Mouse (Mus musculus): ENCODE measurements at regions not wholly inside any gene's neighbourhood (a gene's known extent, or its start where the extent isn't known, plus 50 kb on each side); places are given as distances from the start of the nearest gene placed in this dataset.

DNA sequence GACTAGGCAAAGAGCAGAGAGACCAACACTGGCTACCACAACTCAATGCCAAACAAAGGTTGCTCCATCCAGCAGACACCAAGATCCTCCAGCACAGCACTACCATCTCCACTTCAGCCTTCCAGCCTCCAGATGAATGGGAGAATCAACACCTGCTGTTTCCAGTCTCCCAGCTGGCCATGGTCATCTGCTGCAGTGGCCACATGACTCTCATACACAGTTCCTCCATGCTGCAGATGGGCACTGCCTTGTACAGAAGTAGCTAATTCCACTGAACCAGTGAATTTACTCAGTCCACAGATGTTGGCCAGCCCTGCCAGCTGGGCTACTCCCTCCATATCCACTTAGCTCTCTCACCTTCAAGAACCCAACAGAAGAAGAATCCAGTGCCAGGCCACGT is 63.0 kb upstream of the Vstm5 start:
- no peak overlapping the region for H3K27ac ChIP-seq (replicated peaks; ENCODE audit: low read depth, low read length)
- no peak for DNase-seq (ENCODE audit: low spot score)
- no peak overlapping the region for H3K9ac ChIP-seq (replicated peaks; ENCODE audit: low read length)
- no peaks in the 10 kb centered on the region for H3K9me3 ChIP-seq (replicated peaks; ENCODE audit: control insufficient read depth, low read length)
- H3K27me3 ChIP-seq (ENCODE audit: control insufficient read depth, insufficient read depth, low read length) = no peaks in the 10 kb centered on the region
- 83% methylated on average over 1 of the region's 1 CpGs for WGBS
- no peaks in the 10 kb centered on the region for H3K36me3 ChIP-seq (replicated peaks; ENCODE audit: control insufficient read depth, insufficient read depth, low read depth, low read length)
- no peak overlapping the region for H3K4me2 ChIP-seq (ENCODE audit: low read depth, low read length)
- ATAC-seq (replicated peaks; ENCODE audit: insufficient number of reproducible peaks, low FRiP score, low TSS enrichment, low read depth) = no peak
- H3K4me3 ChIP-seq (ENCODE audit: low read depth, low read length) = no peak overlapping the region
- no peaks in the 10 kb centered on the region for H3K4me1 ChIP-seq (ENCODE audit: control insufficient read depth, insufficient read depth, low read length)

DNA sequence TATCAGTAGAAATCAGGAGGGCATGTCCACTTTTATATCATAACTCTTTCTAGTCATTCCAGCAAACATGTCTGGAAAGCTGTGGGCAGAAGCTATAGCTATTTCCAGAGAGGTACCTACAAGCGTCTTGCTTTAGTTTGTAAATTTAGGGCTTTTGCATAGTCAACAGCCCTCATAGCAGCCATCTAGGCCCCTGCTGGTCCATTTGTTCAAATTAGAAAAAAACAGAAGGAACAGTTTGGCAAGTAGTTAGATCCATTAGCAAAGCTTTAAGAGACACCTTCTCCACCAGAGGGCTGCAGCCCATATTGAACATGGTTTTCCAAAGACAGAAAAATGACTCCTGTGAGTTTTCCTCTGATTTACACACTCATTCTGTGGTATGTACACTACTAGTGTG is 63.4 kb upstream of the Vstm5 start:
- no peak overlapping the region for H3K4me2 ChIP-seq (ENCODE audit: low read depth, low read length)
- H3K9ac ChIP-seq (replicated peaks; ENCODE audit: low read length) = no peak overlapping the region
- no peaks in the 10 kb centered on the region for H3K9me3 ChIP-seq (replicated peaks; ENCODE audit: control insufficient read depth, low read length)
- 85% methylated on average over 1 of the region's 1 CpGs for WGBS
- no peaks in the 10 kb centered on the region for H3K36me3 ChIP-seq (replicated peaks; ENCODE audit: control insufficient read depth, insufficient read depth, low read depth, low read length)
- no peak overlapping the region for H3K4me3 ChIP-seq (ENCODE audit: low read depth, low read length)
- ATAC-seq (replicated peaks; ENCODE audit: insufficient number of reproducible peaks, low FRiP score, low TSS enrichment, low read depth) = no peak
- H3K27me3 ChIP-seq (ENCODE audit: control insufficient read depth, insufficient read depth, low read length) = no peaks in the 10 kb centered on the region
- DNase-seq (ENCODE audit: low spot score) = no peak
- H3K4me1 ChIP-seq (ENCODE audit: control insufficient read depth, insufficient read depth, low read length) = no peaks in the 10 kb centered on the region
- H3K27ac ChIP-seq (replicated peaks; ENCODE audit: low read depth, low read length) = no peak overlapping the region

DNA sequence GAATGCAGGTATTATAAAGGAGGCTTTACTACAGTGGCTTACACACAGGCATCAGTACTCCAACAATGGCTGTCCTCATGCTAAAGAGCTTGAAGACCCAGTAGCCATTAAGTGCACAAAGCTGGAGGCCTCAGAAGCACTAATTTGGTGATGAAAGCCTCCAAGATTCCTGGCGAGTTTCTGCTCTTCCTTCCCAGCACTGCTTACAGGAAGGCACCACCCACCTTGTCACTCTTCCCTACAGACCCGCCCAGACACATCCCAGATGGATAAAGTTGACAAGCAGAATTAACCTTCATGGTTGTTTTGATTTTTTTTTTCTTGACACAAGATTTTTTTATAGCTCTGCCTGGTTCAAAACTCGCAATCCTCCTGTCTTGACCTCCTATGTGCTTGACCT is 59.0 kb upstream of the Hephl1 start:
- Histone ChIP-seq H3K27me3 (ENCODE audit: control insufficient read depth, insufficient read depth, low read length) (no peaks in the 10 kb centered on the region), H3K4me1 (ENCODE audit: control insufficient read depth, insufficient read depth, low read length) (no peaks in the 10 kb centered on the region), H3K9ac (replicated peaks; ENCODE audit: low read length) (no peak overlapping the region), H3K9me3 (replicated peaks; ENCODE audit: control insufficient read depth, low read length) (no peaks in the 10 kb centered on the region), H3K27ac (replicated peaks; ENCODE audit: low read depth, low read length) (no peak overlapping the region), H3K36me3 (replicated peaks; ENCODE audit: control insufficient read depth, insufficient read depth, low read depth, low read length) (no peaks in the 10 kb centered on the region), H3K4me2 (ENCODE audit: low read depth, low read length) (no peak overlapping the region), H3K4me3 (ENCODE audit: low read depth, low read length) (no peak overlapping the region)
- ATAC-seq (replicated peaks; ENCODE audit: insufficient number of reproducible peaks, low FRiP score, low TSS enrichment, low read depth) (no peak), DNase-seq (ENCODE audit: low spot score) (peak; percentile 18)
- WGBS = 36% methylated on average over 3 of the region's 3 CpGs

DNA sequence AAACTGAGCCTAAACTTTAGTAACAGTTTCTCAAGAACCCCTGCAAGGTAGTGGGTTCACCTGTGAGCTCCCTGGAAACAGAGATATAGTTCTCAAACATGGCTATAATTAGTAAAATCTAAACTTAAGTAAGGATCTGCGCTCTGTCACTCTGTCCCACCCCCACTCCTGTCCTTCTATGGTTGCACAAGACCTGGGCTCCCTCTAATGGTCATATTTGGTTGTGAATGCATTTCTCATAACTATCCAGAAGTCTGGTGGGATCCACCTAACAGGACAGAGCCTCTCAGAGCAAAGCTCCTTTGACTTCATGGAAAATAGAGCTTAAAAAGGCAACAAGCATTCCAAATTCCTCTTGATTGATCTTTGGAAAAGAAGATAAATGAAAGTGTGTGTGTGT is 57.8 kb upstream of the Hephl1 start:
- Histone ChIP-seq H3K9ac (replicated peaks; ENCODE audit: low read length) (no peak overlapping the region), H3K9me3 (replicated peaks; ENCODE audit: control insufficient read depth, low read length) (no peaks in the 10 kb centered on the region), H3K36me3 (replicated peaks; ENCODE audit: control insufficient read depth, insufficient read depth, low read depth, low read length) (no peaks in the 10 kb centered on the region), H3K4me1 (ENCODE audit: control insufficient read depth, insufficient read depth, low read length) (no peaks in the 10 kb centered on the region), H3K4me3 (ENCODE audit: low read depth, low read length) (no peak overlapping the region), H3K27ac (replicated peaks; ENCODE audit: low read depth, low read length) (no peak overlapping the region), H3K4me2 (ENCODE audit: low read depth, low read length) (no peak overlapping the region), H3K27me3 (ENCODE audit: control insufficient read depth, insufficient read depth, low read length) (no peaks in the 10 kb centered on the region)
- WGBS = 71% methylated on average over 1 of the region's 1 CpGs
- peak; percentile 50 for DNase-seq (ENCODE audit: low spot score)
- ATAC-seq (replicated peaks; ENCODE audit: insufficient number of reproducible peaks, low FRiP score, low TSS enrichment, low read depth) = no peak

DNA sequence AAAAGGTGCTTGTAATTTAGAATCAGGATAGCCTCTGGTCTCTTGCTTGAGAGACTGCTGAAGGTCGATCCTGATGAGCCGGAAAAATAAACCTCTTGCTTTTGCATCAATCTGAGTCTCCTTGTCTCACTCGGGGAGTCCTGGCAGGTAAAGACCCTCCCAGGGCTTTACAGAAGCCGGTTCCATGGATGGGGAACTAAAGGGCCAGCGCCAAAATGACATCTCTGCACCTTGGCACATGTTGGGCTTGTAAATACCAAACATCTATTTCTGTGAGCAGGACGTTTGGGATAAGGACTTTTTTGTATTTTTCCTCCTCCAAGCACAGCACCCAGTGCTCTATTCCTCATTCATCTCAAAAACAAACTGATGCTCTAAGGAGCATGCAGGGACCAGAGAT is 57.1 kb upstream of the Hephl1 start:
- Histone ChIP-seq H3K36me3 (replicated peaks; ENCODE audit: control insufficient read depth, insufficient read depth, low read depth, low read length) (no peaks in the 10 kb centered on the region), H3K4me1 (ENCODE audit: control insufficient read depth, insufficient read depth, low read length) (no peaks in the 10 kb centered on the region), H3K9ac (replicated peaks; ENCODE audit: low read length) (no peak overlapping the region), H3K9me3 (replicated peaks; ENCODE audit: control insufficient read depth, low read length) (no peaks in the 10 kb centered on the region), H3K27ac (replicated peaks; ENCODE audit: low read depth, low read length) (no peak overlapping the region), H3K4me2 (ENCODE audit: low read depth, low read length) (no peak overlapping the region), H3K4me3 (ENCODE audit: low read depth, low read length) (no peak overlapping the region), H3K27me3 (ENCODE audit: control insufficient read depth, insufficient read depth, low read length) (no peaks in the 10 kb centered on the region)
- DNase-seq (ENCODE audit: low spot score) = no peak
- ATAC-seq (replicated peaks; ENCODE audit: insufficient number of reproducible peaks, low FRiP score, low TSS enrichment, low read depth) = no peak
- 83% methylated on average over 6 of the region's 6 CpGs for WGBS

DNA sequence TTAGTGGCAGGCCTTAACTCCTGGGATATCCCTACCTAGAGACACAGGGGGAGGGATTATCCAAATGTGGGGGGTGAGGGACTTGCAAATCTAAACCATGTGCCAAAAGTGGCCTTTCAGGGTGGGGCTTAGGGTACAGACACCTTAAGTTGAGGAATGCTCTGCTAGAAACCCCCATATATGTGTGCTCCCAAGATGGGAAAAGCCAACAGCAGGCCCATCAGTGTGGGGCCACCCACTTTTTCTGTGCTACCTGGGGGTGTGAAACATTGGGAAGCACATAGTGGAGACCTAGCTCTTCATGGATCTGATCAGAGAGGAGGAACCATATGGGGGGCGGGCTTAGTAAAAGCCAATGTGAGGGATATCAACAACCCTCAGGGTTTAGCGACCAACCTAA is 55.0 kb upstream of the Hephl1 start:
- DNase-seq (ENCODE audit: low spot score) = no peak
- Histone ChIP-seq H3K4me2 (ENCODE audit: low read depth, low read length) (no peak overlapping the region), H3K4me1 (ENCODE audit: control insufficient read depth, insufficient read depth, low read length) (no peaks in the 10 kb centered on the region), H3K4me3 (ENCODE audit: low read depth, low read length) (no peak overlapping the region), H3K9ac (replicated peaks; ENCODE audit: low read length) (no peak overlapping the region), H3K27me3 (ENCODE audit: control insufficient read depth, insufficient read depth, low read length) (no peaks in the 10 kb centered on the region), H3K36me3 (replicated peaks; ENCODE audit: control insufficient read depth, insufficient read depth, low read depth, low read length) (no peaks in the 10 kb centered on the region), H3K9me3 (replicated peaks; ENCODE audit: control insufficient read depth, low read length) (no peaks in the 10 kb centered on the region), H3K27ac (replicated peaks; ENCODE audit: low read depth, low read length) (no peak overlapping the region)
- 86% methylated on average over 2 of the region's 2 CpGs for WGBS
- ATAC-seq (replicated peaks; ENCODE audit: insufficient number of reproducible peaks, low FRiP score, low TSS enrichment, low read depth) = no peak

DNA sequence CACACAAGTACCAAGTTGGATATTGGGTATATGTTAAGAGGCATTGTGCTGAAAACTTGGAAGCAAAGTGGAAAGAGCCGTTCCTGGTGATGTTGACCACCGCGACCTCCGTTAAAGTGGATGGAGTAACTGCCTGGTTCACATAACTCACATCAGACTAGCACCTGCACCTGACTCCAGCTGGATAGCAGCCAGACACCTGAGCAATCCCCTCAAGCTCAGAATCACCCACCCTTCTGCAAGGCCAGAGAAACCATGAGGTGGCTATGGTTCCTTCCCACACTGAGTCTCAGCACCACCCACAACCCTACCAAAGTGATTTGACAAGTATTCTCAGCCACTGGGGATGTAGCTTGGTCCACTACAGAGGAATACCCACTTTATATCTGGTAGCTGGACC is 54.6 kb upstream of the Hephl1 start:
- no peak overlapping the region for H3K9ac ChIP-seq (replicated peaks; ENCODE audit: low read length)
- no peak overlapping the region for H3K4me3 ChIP-seq (ENCODE audit: low read depth, low read length)
- no peaks in the 10 kb centered on the region for H3K4me1 ChIP-seq (ENCODE audit: control insufficient read depth, insufficient read depth, low read length)
- no peak overlapping the region for H3K27ac ChIP-seq (replicated peaks; ENCODE audit: low read depth, low read length)
- 93% methylated on average over 4 of the region's 4 CpGs for WGBS
- DNase-seq (ENCODE audit: low spot score) (no peak), ATAC-seq (replicated peaks; ENCODE audit: insufficient number of reproducible peaks, low FRiP score, low TSS enrichment, low read depth) (no peak)
- no peaks in the 10 kb centered on the region for H3K36me3 ChIP-seq (replicated peaks; ENCODE audit: control insufficient read depth, insufficient read depth, low read depth, low read length)
- H3K4me2 ChIP-seq (ENCODE audit: low read depth, low read length) = no peak overlapping the region
- H3K9me3 ChIP-seq (replicated peaks; ENCODE audit: control insufficient read depth, low read length) = no peaks in the 10 kb centered on the region; the same call in 1 of the 2 replicates
- H3K27me3 ChIP-seq (ENCODE audit: control insufficient read depth, insufficient read depth, low read length) = no peaks in the 10 kb centered on the region
